Mouse (Mus musculus) ovary, adult 2 months (tissue): ENCODE measurements around the gene Cnep1r1. TPM values are rescaled to one million over a fixed set of nuclear protein-coding genes. Genes with fewer than 3 reads are reported as not detected.

Experiments
- polyA plus RNA-seq: library from polyadenylated mRNA; depleted of rRNA; stranded (reverse); fragments of >200 nt; gene quantifications from 2 replicates; pipeline ENCODE4 v1.2.3, GENCODE M21; 2012; rRNA removed

Gene Cnep1r1
- 6.4 and 7.7 TPM in 2 replicates for polyA plus RNA-seq

DNA sequence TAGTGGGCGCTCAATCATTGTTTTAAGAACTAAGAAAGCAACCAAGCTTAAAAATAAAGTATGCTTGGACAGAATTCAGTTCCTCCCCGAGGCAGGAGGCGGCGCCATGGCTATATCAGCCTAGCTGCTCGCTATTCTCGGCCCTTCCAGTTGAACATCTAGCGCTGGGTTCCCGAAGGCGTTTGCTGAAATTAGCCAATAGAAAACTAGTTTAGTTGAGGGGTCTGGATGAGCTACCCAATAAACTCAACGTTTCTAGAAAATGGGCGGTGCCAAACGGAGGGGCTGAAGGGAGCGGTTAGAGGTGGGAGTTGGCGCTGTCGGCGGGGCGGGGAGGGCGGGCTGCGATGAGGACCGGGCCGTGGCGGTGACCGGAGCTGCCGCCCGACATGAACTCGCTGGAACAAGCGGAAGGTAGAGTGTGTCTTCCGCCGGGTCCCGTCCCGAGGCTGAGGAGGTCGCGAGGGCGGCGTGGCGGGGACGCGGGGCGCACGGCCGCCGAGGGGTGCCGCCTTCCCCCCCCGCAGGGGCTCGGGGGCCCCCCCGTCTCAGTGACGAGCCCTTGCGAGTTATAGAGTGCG, at the start of gene Cnep1r1:
TSS of gene Cnep1r1 (plus strand) at position 314 of the 581 bp plus-strand sequence.

DNA sequence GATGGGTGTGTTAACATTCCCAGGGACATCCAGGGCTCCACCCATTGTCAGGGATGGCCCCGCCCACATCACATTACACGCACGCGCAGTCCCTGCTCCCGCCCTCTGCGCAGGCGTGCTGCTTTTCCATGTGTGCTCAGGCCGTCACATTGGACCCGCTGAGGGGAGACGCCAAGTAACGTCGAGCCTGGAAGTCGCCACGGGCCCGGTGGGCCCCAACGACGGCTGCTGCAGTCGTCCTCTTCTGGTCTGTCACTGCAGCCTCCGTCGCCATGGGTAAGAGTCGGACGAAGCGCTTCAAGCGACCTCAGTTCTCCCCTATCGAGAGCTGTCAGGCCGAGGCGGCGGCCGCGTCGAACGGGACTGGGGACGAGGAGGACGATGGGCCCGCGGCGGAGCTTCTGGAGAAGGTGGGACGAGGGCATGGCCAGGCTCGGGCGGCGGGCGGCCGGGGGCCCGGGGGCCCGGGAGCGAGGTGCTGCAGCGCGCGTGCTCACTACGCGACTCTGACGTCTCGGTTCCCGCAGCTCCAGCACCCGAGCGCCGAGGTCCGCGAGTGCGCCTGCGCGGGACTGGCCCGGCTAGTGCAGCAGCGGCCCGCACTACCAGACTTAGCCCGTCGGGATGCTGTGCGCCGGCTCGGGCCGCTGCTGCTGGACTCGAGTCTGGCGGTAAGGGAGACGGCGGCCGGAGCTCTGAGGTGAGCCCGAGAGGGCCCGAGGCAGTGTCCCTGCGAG, 19.3 kb downstream of the Cnep1r1 start, which contains the start of gene Heatr3:
TSS of gene Heatr3 (plus strand) at position 108 of the 737 bp plus-strand sequence.

Other genes with a start within 250 kb of the Cnep1r1 start
- 38.6 and 38.7 TPM in 2 replicates for gene Zfp423, start 159.2 kb upstream of the Cnep1r1 start, polyA plus RNA-seq
- gene Heatr3, start 19.1 kb downstream of the Cnep1r1 start, polyA plus RNA-seq = 18.7 and 19.5 TPM in 2 replicates
- 16.9 and 18.1 TPM in 2 replicates for gene Tent4b, start 80.4 kb downstream of the Cnep1r1 start, polyA plus RNA-seq
- gene Adcy7, start 153.6 kb downstream of the Cnep1r1 start, polyA plus RNA-seq = 29.4 and 33.0 TPM in 2 replicates
- gene Brd7, start 243.4 kb downstream of the Cnep1r1 start, polyA plus RNA-seq = 20.0 and 21.4 TPM in 2 replicates